Mouse (Mus musculus): ENCODE results near the gene Txnrd2. TPM values are rescaled to one million over a fixed set of nuclear protein-coding genes. Genes with fewer than 3 reads are reported as not detected.

Gene Txnrd2
- polyA plus RNA-seq, 1 experiment from 2014 or later, result 18.2 TPM

DNA sequence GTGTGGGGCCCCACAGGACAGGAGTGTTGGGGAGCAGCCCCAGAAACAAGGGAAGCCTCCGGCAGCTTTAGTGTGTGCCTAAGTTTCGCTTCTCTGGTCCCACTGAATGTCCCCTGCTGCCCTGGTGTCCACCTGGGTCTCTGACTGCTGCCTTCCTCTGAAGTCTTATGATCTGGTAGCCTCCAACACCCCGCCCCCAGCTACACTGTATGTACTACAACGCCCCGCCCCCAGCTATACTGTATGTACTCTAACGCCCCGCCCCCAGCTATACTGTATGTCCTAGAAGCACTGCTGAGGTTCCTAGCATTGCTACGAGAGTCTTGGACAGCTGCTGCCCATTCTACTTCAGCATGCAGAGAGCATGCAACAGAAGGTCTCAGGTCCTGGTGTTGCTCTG, 46.8 kb downstream of the Txnrd2 start:
- Histone ChIP-seq H3K4me1 (no peaks in the 10 kb centered on the region), H3K9me3 (replicated peaks) (no peaks in the 10 kb centered on the region), H3K4me3 (replicated peaks) (no peak overlapping the region), H3K27ac (replicated peaks) (no peak overlapping the region), H3K4me2 (replicated peaks) (no peak overlapping the region), H3K9ac (no peak overlapping the region), H3K36me3 (peaks cover 12% of the 10 kb centered on the region; the same call in 1 of the 2 replicates), H3K27me3 (no peaks in the 10 kb centered on the region)
- ATAC-seq (ENCODE audit: insufficient number of reproducible peaks, low FRiP score, low TSS enrichment, low read depth), result no peak
- WGBS, result 86% methylated on average over 8 of the region's 8 CpGs

- no peak overlapping the region for H3K9ac ChIP-seq
- H3K4me3 ChIP-seq (replicated peaks), result no peak overlapping the region
- no peaks in the 10 kb centered on the region for H3K4me1 ChIP-seq
- no peak overlapping the region for H3K4me2 ChIP-seq (replicated peaks)
- WGBS, result 78% methylated on average over 2 of the region's 2 CpGs
- no peak for ATAC-seq (ENCODE audit: insufficient number of reproducible peaks, low FRiP score, low TSS enrichment, low read depth)
- no peaks in the 10 kb centered on the region for H3K9me3 ChIP-seq (replicated peaks)
- H3K36me3 ChIP-seq, result peaks cover 11% of the 10 kb centered on the region; the same call in 1 of the 2 replicates
- no peaks in the 10 kb centered on the region for H3K27me3 ChIP-seq
- no peak overlapping the region for H3K27ac ChIP-seq (replicated peaks)
Observed at GRCm38 (mm10) chr16:18474021-18474420, 47.8 kb downstream of the Txnrd2 start.

- Histone ChIP-seq H3K36me3 (0 out of 2 replicates have a peak, but pooled peaks cover 3% of the 10 kb centered on the region), H3K4me1 (peaks cover 18% of the 10 kb centered on the region), H3K4me3 (replicated peaks) (no peak overlapping the region), H3K27ac (replicated peaks) (no peak overlapping the region), H3K9ac (no peak overlapping the region), H3K27me3 (no peaks in the 10 kb centered on the region), H3K9me3 (replicated peaks) (no peaks in the 10 kb centered on the region), H3K4me2 (replicated peaks) (no peak overlapping the region)
- 68% methylated on average over 6 of the region's 6 CpGs for WGBS
- ATAC-seq (ENCODE audit: insufficient number of reproducible peaks, low FRiP score, low TSS enrichment, low read depth), result no peak
Observed at GRCm38 (mm10) chr16:18477996-18478395, 51.8 kb downstream of the Txnrd2 start.

- WGBS, result 35% methylated on average over 7 of the region's 7 CpGs
- peak overlapping the region; percentile 56; the same call in 1 of the 2 replicates for H3K27ac ChIP-seq (replicated peaks)
- no peaks in the 10 kb centered on the region for H3K9me3 ChIP-seq (replicated peaks)
- no peak for ATAC-seq (ENCODE audit: insufficient number of reproducible peaks, low FRiP score, low TSS enrichment, low read depth)
- H3K9ac ChIP-seq, result no peak overlapping the region
- H3K4me1 ChIP-seq, result peaks cover 20% of the 10 kb centered on the region
- 0 out of 2 replicates have a peak, but pooled peaks cover 3% of the 10 kb centered on the region for H3K36me3 ChIP-seq
- no peaks in the 10 kb centered on the region for H3K27me3 ChIP-seq
- H3K4me3 ChIP-seq (replicated peaks), result no peak overlapping the region
- H3K4me2 ChIP-seq (replicated peaks), result no peak overlapping the region
Observed at GRCm38 (mm10) chr16:18479667-18480066, 53.5 kb downstream of the Txnrd2 start.

DNA sequence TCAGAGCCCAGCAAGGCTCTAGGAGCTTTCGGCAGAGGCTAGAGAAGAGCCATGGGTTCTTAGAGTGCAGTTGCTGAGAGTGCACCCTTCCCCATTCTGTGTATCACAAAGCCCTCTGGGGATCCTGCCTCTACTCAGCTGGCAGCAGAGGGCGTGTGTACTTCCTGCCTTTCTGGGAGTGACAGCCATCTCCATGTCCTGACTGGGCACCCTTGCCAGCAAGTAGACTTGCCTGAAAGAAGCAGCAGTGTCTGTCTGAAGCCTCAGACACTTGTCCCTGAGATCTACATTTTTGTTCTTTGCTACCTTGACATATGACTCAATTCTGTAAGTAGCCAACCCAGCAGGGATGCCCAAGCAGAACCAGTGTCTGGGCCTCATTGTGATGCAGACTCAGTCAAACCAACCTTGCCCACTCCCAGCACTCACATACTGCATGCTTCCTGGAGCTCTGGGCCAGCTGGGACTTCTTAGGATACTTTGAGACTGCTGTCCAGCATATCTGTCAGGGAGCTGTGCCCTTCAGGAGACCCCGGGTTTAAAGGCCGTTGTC, 54.8 kb downstream of the Txnrd2 start:
- H3K9me3 ChIP-seq (replicated peaks), result no peaks in the 10 kb centered on the region
- H3K4me1 ChIP-seq, result peaks cover 24% of the 10 kb centered on the region
- 0 out of 2 replicates have a peak, but pooled peaks cover 3% of the 10 kb centered on the region for H3K36me3 ChIP-seq
- peak overlapping the region; percentile 60; the same call in 1 of the 2 replicates for H3K27ac ChIP-seq (replicated peaks)
- H3K9ac ChIP-seq, result no peak overlapping the region
- no peak overlapping the region for H3K4me3 ChIP-seq (replicated peaks)
- ATAC-seq (ENCODE audit: insufficient number of reproducible peaks, low FRiP score, low TSS enrichment, low read depth), result no peak
- no peaks in the 10 kb centered on the region for H3K27me3 ChIP-seq
- 56% methylated on average over 4 of the region's 4 CpGs for WGBS
- no peak overlapping the region for H3K4me2 ChIP-seq (replicated peaks)

GRCm38 (mm10) chr16:18482431-18482830, 56.2 kb downstream of the Txnrd2 start:
- no peak overlapping the region for H3K27ac ChIP-seq (replicated peaks)
- peaks cover 24% of the 10 kb centered on the region for H3K4me1 ChIP-seq
- H3K4me3 ChIP-seq (replicated peaks), result no peak overlapping the region
- no peak overlapping the region for H3K4me2 ChIP-seq (replicated peaks)
- H3K27me3 ChIP-seq, result no peaks in the 10 kb centered on the region
- H3K9me3 ChIP-seq (replicated peaks), result no peaks in the 10 kb centered on the region
- H3K9ac ChIP-seq, result no peak overlapping the region
- 85% methylated on average over 3 of the region's 3 CpGs for WGBS
- ATAC-seq (ENCODE audit: insufficient number of reproducible peaks, low FRiP score, low TSS enrichment, low read depth), result no peak
- no peaks in the 10 kb centered on the region for H3K36me3 ChIP-seq

GRCm38 (mm10) chr16:18483839-18484238, 57.7 kb downstream of the Txnrd2 start:
- no peak overlapping the region for H3K4me3 ChIP-seq (replicated peaks)
- no peaks in the 10 kb centered on the region for H3K36me3 ChIP-seq
- no peak overlapping the region for H3K9ac ChIP-seq
- no peak for ATAC-seq (ENCODE audit: insufficient number of reproducible peaks, low FRiP score, low TSS enrichment, low read depth)
- no peaks in the 10 kb centered on the region for H3K27me3 ChIP-seq
- peaks cover 24% of the 10 kb centered on the region for H3K4me1 ChIP-seq
- no peak overlapping the region for H3K4me2 ChIP-seq (replicated peaks)
- WGBS, result 53% methylated on average over 5 of the region's 5 CpGs
- H3K9me3 ChIP-seq (replicated peaks), result no peaks in the 10 kb centered on the region
- no peak overlapping the region for H3K27ac ChIP-seq (replicated peaks)

GRCm38 (mm10) chr16:18484386-18484785, 58.2 kb downstream of the Txnrd2 start:
- H3K9ac ChIP-seq, result no peak overlapping the region

GRCm38 (mm10) chr16:18484794-18485435, 58.7 kb downstream of the Txnrd2 start:
- Histone ChIP-seq H3K4me3 (replicated peaks) (no peak overlapping the region), H3K27ac (replicated peaks) (0 out of 2 replicates have a peak overlapping the region, but pooled peaks have one; percentile 17), H3K9me3 (replicated peaks) (no peaks in the 10 kb centered on the region), H3K36me3 (no peaks in the 10 kb centered on the region), H3K27me3 (no peaks in the 10 kb centered on the region), H3K4me2 (replicated peaks) (no peak overlapping the region), H3K9ac (no peak overlapping the region), H3K4me1 (peaks cover 17% of the 10 kb centered on the region)
- ATAC-seq (ENCODE audit: insufficient number of reproducible peaks, low FRiP score, low TSS enrichment, low read depth), result no peak
- 31% methylated on average over 5 of the region's 5 CpGs for WGBS

More at GRCm38 (mm10) chr16:18484386-18484785, 58.2 kb downstream of the Txnrd2 start:
- Histone ChIP-seq H3K9me3 (replicated peaks) (no peaks in the 10 kb centered on the region), H3K4me3 (replicated peaks) (no peak overlapping the region), H3K36me3 (no peaks in the 10 kb centered on the region), H3K27me3 (no peaks in the 10 kb centered on the region), H3K4me1 (peaks cover 22% of the 10 kb centered on the region), H3K4me2 (replicated peaks) (no peak overlapping the region), H3K27ac (replicated peaks) (0 out of 2 replicates have a peak overlapping the region, but pooled peaks have one; percentile 17)
- ATAC-seq (ENCODE audit: insufficient number of reproducible peaks, low FRiP score, low TSS enrichment, low read depth), result no peak
- 41% methylated on average over 4 of the region's 4 CpGs for WGBS

- no peaks in the 10 kb centered on the region for H3K36me3 ChIP-seq
- no peaks in the 10 kb centered on the region for H3K9me3 ChIP-seq (replicated peaks)
- H3K4me2 ChIP-seq (replicated peaks), result no peak overlapping the region
- H3K27me3 ChIP-seq, result no peaks in the 10 kb centered on the region
- no peak for ATAC-seq (ENCODE audit: insufficient number of reproducible peaks, low FRiP score, low TSS enrichment, low read depth)
- H3K9ac ChIP-seq, result no peak overlapping the region
- 0 out of 2 replicates have a peak, but pooled peaks cover 6% of the 10 kb centered on the region for H3K4me1 ChIP-seq
- no peak overlapping the region for H3K4me3 ChIP-seq (replicated peaks)
- H3K27ac ChIP-seq (replicated peaks), result no peak overlapping the region
- 98% methylated on average over 2 of the region's 2 CpGs for WGBS
Observed at GRCm38 (mm10) chr16:18486126-18486525, 59.9 kb downstream of the Txnrd2 start.

DNA sequence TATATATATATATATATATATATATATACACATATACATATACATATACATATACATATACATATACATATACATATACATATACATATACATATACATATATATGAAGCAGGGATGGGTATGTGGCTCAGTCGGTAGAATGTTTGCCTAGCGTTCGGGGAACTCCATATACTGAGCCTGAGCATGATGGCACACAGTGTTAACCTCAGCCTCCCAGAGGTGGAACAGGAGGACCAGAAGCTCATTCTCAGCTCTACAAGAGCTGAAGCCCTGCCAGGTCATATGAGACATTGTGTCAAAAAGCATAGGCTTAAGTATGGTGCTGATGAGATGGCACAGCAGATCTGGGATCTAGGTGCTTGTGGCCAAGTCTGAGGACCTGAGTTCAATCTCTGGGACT, 64.1 kb downstream of the Txnrd2 start:
- Histone ChIP-seq H3K9me3 (replicated peaks) (no peaks in the 10 kb centered on the region), H3K4me1 (no peaks in the 10 kb centered on the region), H3K27ac (replicated peaks) (no peak overlapping the region), H3K9ac (no peak overlapping the region), H3K4me3 (replicated peaks) (no peak overlapping the region), H3K36me3 (no peaks in the 10 kb centered on the region), H3K4me2 (replicated peaks) (no peak overlapping the region), H3K27me3 (no peaks in the 10 kb centered on the region)
- no peak for ATAC-seq (ENCODE audit: insufficient number of reproducible peaks, low FRiP score, low TSS enrichment, low read depth)
- 89% methylated on average over 3 of the region's 3 CpGs for WGBS
